Mouse (Mus musculus) ES-E14 (cell line): ENCODE results near the gene Gigyf2.

Experiments
- CHD2 ChIP-seq: IDR thresholded peaks from 2 replicates; pipeline ENCODE4 v1.6.1; 2014; ENCODE audit warnings: mild to moderate bottlenecking, low read depth, low read length, inconsistent platforms
- HCFC1 ChIP-seq: IDR thresholded peaks from 2 replicates; pipeline ENCODE4 v1.6.1; 2012; ENCODE audit warnings: low read length, inconsistent platforms, borderline replicate concordance; ENCODE audit not compliant: insufficient read depth
- MAFK ChIP-seq: IDR thresholded peaks from 2 replicates; pipeline ENCODE4 v1.6.1; 2014; ENCODE audit warnings: mild to moderate bottlenecking, low read depth, low read length, inconsistent platforms; ENCODE audit not compliant: insufficient read depth
- ZC3H11A ChIP-seq: IDR thresholded peaks from 2 replicates; pipeline ENCODE4 v1.6.1; 2012; ENCODE audit warnings: low read depth, mild to moderate bottlenecking, inconsistent platforms, low read length, borderline replicate concordance
- ZNF384 ChIP-seq: IDR thresholded peaks from 2 replicates; pipeline ENCODE4 v1.6.1; 2012; ENCODE audit warnings: low read depth, low read length, inconsistent platforms

GRCm38 (mm10) chr1:87283410-87283960 is 43.3 kb upstream of the Gigyf2 start:
- no peak for TF ChIP-seq HCFC1
- no peak for TF ChIP-seq MAFK
- no peak for TF ChIP-seq CHD2
- TF ChIP-seq ZC3H11A, result no peak
- TF ChIP-seq ZNF384, result no peak
